Mouse (Mus musculus) heart, adult 2 months (tissue): ENCODE measurements at regions not wholly inside any gene's neighbourhood (a gene's known extent, or its start where the extent isn't known, plus 50 kb on each side); places are given as distances from the start of the nearest gene placed in this dataset.

ENCODE experiments used
- CTCF ChIP-seq: fragments of 200-600 bp; IDR thresholded peaks from 2 replicates; pipeline ENCODE4 v1.8.1; 2022; ENCODE audit warnings: antibody characterized with exemption, mild to moderate bottlenecking, moderate library complexity
- EP300 ChIP-seq: fragments of 200-500 bp; IDR thresholded peaks from 2 replicates; pipeline ENCODE4 v1.6.1; 2011; ENCODE audit warnings: low read depth, low read length, control low read depth; ENCODE audit not compliant: insufficient read depth
- POLR2A ChIP-seq: fragments of 200-500 bp; IDR thresholded peaks from 2 replicates; pipeline ENCODE4 v1.6.1; 2011; ENCODE audit warnings: mild to moderate bottlenecking, low read depth, low read length, control low read depth; ENCODE audit not compliant: insufficient read depth

- no peak for TF ChIP-seq CTCF
- no peak for TF ChIP-seq POLR2A
- no peak for TF ChIP-seq EP300
Measured at GRCm38 (mm10) chr10:112863808-112864207, 65.0 kb downstream of the Atxn7l3b start.
